Mouse (Mus musculus): ENCODE data around the gene Kcnc3. TPM values are rescaled to one million over a fixed set of nuclear protein-coding genes. Genes with fewer than 3 reads are reported as not detected.

Gene Kcnc3
- polyA plus RNA-seq, 1 experiment from 2014 or later, result 0.23 TPM

DNA sequence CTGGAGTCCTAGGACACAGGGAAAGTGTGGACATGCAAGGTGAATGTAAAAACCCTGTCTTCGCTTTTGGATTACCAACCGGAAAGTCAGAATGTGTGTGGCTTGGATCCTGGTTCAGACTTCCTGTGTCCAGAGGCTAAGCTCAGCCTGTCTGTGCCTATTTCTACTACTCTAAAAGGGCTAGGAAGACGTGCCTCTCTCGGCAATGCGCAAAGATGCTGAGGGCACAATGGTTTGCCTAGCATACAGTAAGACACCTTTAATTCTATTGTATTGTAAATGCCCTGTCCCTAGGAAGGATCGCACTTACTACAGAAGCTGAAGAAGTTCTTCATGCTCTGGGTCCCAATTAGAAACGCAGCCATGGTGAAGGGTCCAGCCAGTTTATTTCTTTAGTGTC lies 15.0 kb downstream of the Kcnc3 start:
- 36% methylated on average over 7 of the region's 7 CpGs for WGBS (ENCODE audit: insufficient replicate concordance)
- H3K27me3 ChIP-seq (ENCODE audit: control insufficient read depth, insufficient read depth, low read length), result peaks cover 78% of the 10 kb centered on the region
- no peaks in the 10 kb centered on the region for H3K4me1 ChIP-seq (ENCODE audit: control insufficient read depth, insufficient read depth, low read length)
- no peak overlapping the region for H3K9ac ChIP-seq (ENCODE audit: low read depth, low read length)
- H3K4me2 ChIP-seq, result no peak overlapping the region
- H3K27ac ChIP-seq (ENCODE audit: low read depth, low read length), result no peak overlapping the region
- no peak for ATAC-seq (replicated peaks; ENCODE audit: insufficient number of reproducible peaks, low FRiP score, low TSS enrichment)
- H3K36me3 ChIP-seq (ENCODE audit: control insufficient read depth, insufficient read depth, low read length), result no peaks in the 10 kb centered on the region
- no peak overlapping the region for H3K4me3 ChIP-seq (ENCODE audit: low read depth, low read length)
- no peaks in the 10 kb centered on the region for H3K9me3 ChIP-seq (replicated peaks; ENCODE audit: control insufficient read depth, low read length)

DNA sequence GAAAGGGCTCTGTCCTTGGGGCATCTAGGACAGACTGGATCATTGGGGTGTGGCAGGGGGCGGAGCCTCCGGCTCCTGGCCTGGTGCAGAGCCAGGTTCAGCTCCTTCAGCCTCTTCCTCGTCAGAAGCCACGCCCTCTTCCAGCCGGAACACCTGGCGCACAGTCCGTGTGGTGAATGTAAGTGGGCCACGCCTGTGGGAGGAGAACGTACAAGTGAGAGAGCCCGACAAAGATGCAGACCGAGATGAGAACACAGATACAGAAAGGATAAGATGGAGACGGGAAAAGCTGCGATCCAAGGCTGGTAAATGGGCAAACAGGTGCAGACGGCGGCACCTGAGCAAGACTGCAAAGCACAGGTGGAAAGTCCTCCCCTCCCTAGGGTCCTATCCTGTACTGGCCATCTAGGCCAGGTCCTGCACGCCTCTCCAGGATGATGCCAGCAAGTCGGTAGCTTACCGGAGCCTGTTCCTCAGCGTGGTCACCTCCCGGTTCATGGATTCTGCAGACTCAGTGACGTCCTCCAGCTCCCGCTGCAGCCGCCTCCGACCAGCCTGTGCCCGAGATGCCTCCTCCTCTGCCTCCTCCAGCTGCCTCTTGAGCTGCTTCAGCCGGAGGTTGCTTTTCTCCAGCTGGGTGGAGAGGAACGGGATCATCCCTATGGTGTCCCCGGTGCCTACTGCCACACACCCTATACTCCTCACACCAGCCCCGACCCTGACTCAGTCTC lies 15.9 kb downstream of the Kcnc3 start:
- 10% methylated on average over 29 of the region's 29 CpGs for WGBS (ENCODE audit: insufficient replicate concordance)
- H3K9ac ChIP-seq (ENCODE audit: low read depth, low read length), result no peak overlapping the region
- no peak overlapping the region for H3K4me2 ChIP-seq
- H3K4me3 ChIP-seq (ENCODE audit: low read depth, low read length), result no peak overlapping the region
- peaks cover 74% of the 10 kb centered on the region for H3K27me3 ChIP-seq (ENCODE audit: control insufficient read depth, insufficient read depth, low read length)
- H3K36me3 ChIP-seq (ENCODE audit: control insufficient read depth, insufficient read depth, low read length), result no peaks in the 10 kb centered on the region
- ATAC-seq (replicated peaks; ENCODE audit: insufficient number of reproducible peaks, low FRiP score, low TSS enrichment), result no peak
- H3K9me3 ChIP-seq (replicated peaks; ENCODE audit: control insufficient read depth, low read length), result no peaks in the 10 kb centered on the region
- H3K27ac ChIP-seq (ENCODE audit: low read depth, low read length), result no peak overlapping the region
- H3K4me1 ChIP-seq (ENCODE audit: control insufficient read depth, insufficient read depth, low read length), result no peaks in the 10 kb centered on the region

DNA sequence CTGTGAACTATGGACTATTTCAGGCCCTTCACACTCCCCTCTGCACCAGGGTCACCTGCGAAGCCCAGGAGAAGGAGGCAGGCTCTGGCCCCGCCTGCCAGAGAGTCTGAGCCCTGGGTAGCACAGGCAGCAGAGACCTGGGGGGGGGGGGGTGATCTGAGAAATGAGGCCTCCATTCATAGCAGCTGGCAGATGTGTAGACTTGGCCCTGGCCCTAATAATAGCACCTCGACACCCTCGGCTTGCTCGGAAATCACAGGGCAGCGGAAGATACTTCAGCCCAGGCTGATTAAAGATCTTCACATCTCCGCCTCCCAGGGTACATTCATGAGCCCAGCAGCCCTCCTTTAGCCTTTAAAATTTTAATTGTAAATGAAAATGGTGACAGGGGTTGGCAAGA lies 21.7 kb downstream of the Kcnc3 start:
- no peaks in the 10 kb centered on the region for H3K9me3 ChIP-seq (replicated peaks; ENCODE audit: control insufficient read depth, low read length)
- H3K4me1 ChIP-seq (ENCODE audit: control insufficient read depth, insufficient read depth, low read length), result no peaks in the 10 kb centered on the region
- 54% methylated on average over 7 of the region's 7 CpGs for WGBS (ENCODE audit: insufficient replicate concordance)
- no peak overlapping the region for H3K4me3 ChIP-seq (ENCODE audit: low read depth, low read length)
- ATAC-seq (replicated peaks; ENCODE audit: insufficient number of reproducible peaks, low FRiP score, low TSS enrichment), result no peak
- no peak overlapping the region for H3K9ac ChIP-seq (ENCODE audit: low read depth, low read length)
- no peak overlapping the region for H3K27ac ChIP-seq (ENCODE audit: low read depth, low read length)
- no peak overlapping the region for H3K4me2 ChIP-seq
- no peaks in the 10 kb centered on the region for H3K36me3 ChIP-seq (ENCODE audit: control insufficient read depth, insufficient read depth, low read length)
- H3K27me3 ChIP-seq (ENCODE audit: control insufficient read depth, insufficient read depth, low read length), result peaks cover 48% of the 10 kb centered on the region

DNA sequence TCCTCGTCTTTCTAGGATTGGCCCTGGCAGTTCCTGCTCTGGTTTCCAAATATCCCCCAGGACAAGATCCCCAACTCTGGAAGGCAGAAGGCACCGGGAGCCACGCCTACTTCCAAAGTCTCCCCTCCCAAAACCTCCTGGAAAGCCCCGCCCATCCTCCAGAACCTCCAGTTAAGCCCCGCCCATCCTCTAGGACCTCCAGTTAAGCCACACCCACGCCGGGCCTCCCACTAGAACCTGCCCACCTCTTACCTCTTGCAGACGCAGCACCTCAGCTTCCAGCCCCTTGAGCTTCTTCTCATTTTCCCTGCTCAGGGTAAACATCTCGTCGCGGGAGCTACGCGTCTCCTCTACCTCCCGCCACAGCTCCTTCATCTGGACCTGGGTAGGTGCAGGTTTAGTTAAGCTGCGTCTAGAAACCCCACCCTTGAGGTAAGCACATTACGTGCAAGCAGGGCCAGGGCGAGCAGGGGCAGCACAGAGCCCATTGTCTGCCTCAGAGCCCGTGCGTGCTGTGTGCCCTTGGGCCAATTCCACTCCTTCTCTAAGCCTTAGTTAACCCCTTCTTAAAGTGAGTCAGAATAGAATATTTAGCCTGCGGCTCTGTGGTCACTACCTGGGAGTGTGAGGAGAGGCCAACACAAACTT lies 23.7 kb downstream of the Kcnc3 start:
- WGBS (ENCODE audit: insufficient replicate concordance), result 5% methylated on average over 20 of the region's 20 CpGs
- no peaks in the 10 kb centered on the region for H3K36me3 ChIP-seq (ENCODE audit: control insufficient read depth, insufficient read depth, low read length)
- no peak for ATAC-seq (replicated peaks; ENCODE audit: insufficient number of reproducible peaks, low FRiP score, low TSS enrichment)
- H3K27me3 ChIP-seq (ENCODE audit: control insufficient read depth, insufficient read depth, low read length), result peaks cover 37% of the 10 kb centered on the region
- no peaks in the 10 kb centered on the region for H3K9me3 ChIP-seq (replicated peaks; ENCODE audit: control insufficient read depth, low read length)
- no peaks in the 10 kb centered on the region for H3K4me1 ChIP-seq (ENCODE audit: control insufficient read depth, insufficient read depth, low read length)
- no peak overlapping the region for H3K27ac ChIP-seq (ENCODE audit: low read depth, low read length)
- H3K4me2 ChIP-seq, result no peak overlapping the region
- H3K4me3 ChIP-seq (ENCODE audit: low read depth, low read length), result no peak overlapping the region
- H3K9ac ChIP-seq (ENCODE audit: low read depth, low read length), result no peak overlapping the region

- 20% methylated on average over 10 of the region's 10 CpGs for WGBS (ENCODE audit: insufficient replicate concordance)
- no peaks in the 10 kb centered on the region for H3K36me3 ChIP-seq (ENCODE audit: control insufficient read depth, insufficient read depth, low read length)
- H3K27ac ChIP-seq (ENCODE audit: low read depth, low read length), result no peak overlapping the region
- no peak for ATAC-seq (replicated peaks; ENCODE audit: insufficient number of reproducible peaks, low FRiP score, low TSS enrichment)
- H3K4me2 ChIP-seq, result no peak overlapping the region
- H3K27me3 ChIP-seq (ENCODE audit: control insufficient read depth, insufficient read depth, low read length), result peaks cover 37% of the 10 kb centered on the region
- no peaks in the 10 kb centered on the region for H3K4me1 ChIP-seq (ENCODE audit: control insufficient read depth, insufficient read depth, low read length)
- H3K9me3 ChIP-seq (replicated peaks; ENCODE audit: control insufficient read depth, low read length), result no peaks in the 10 kb centered on the region
- H3K9ac ChIP-seq (ENCODE audit: low read depth, low read length), result no peak overlapping the region
- H3K4me3 ChIP-seq (ENCODE audit: low read depth, low read length), result no peak overlapping the region
Observed at GRCm38 (mm10) chr7:44615309-44615708, 24.8 kb downstream of the Kcnc3 start.

DNA sequence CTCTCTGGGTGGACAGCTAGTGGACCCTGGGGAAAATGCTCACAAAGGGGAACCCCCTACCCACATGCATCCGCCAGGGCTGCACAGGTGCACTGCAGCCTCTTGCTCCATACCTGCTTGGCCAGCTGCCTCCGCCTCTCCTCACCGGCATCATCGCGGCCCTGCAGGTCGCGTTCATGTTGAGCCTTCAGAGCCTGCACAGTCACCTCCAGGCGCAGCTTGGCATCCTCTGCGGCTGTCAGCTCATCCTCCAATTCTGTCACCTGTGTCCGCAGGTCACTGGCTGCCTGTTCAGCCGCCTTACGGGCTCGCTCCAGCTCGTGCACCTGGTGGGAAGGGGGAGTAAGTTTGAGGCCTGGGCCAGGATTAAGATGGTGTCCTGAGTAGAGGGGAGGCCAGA lies 25.5 kb downstream of the Kcnc3 start:
- Histone ChIP-seq H3K4me2 (no peak overlapping the region), H3K4me3 (ENCODE audit: low read depth, low read length) (no peak overlapping the region), H3K36me3 (ENCODE audit: control insufficient read depth, insufficient read depth, low read length) (no peaks in the 10 kb centered on the region), H3K9ac (ENCODE audit: low read depth, low read length) (no peak overlapping the region), H3K4me1 (ENCODE audit: control insufficient read depth, insufficient read depth, low read length) (no peaks in the 10 kb centered on the region), H3K27me3 (ENCODE audit: control insufficient read depth, insufficient read depth, low read length) (peaks cover 35% of the 10 kb centered on the region), H3K27ac (ENCODE audit: low read depth, low read length) (no peak overlapping the region), H3K9me3 (replicated peaks; ENCODE audit: control insufficient read depth, low read length) (no peaks in the 10 kb centered on the region)
- no peak for ATAC-seq (replicated peaks; ENCODE audit: insufficient number of reproducible peaks, low FRiP score, low TSS enrichment)
- WGBS (ENCODE audit: insufficient replicate concordance), result 66% methylated on average over 14 of the region's 14 CpGs

DNA sequence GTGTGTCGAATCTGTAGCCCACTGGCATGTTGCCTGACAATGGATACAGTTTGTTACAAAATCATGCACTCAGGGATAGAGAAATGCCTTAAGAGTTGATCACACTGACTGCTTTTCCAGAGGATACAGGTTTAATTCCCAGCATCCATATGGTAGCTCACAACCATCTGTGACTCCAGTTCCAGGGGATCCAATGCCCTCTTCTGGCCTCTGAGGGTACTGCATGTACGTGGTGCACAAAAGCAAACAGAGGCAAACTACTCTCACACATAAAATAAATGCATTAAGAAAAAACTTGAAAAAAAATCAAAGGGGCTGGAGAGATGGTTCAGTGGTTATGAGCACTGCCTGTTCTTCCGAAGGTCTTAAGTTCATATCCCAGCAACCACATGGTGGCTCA lies 26.6 kb downstream of the Kcnc3 start:
- H3K27me3 ChIP-seq (ENCODE audit: control insufficient read depth, insufficient read depth, low read length), result peaks cover 31% of the 10 kb centered on the region
- no peak overlapping the region for H3K4me2 ChIP-seq
- no peak overlapping the region for H3K9ac ChIP-seq (ENCODE audit: low read depth, low read length)
- no peak overlapping the region for H3K27ac ChIP-seq (ENCODE audit: low read depth, low read length)
- H3K36me3 ChIP-seq (ENCODE audit: control insufficient read depth, insufficient read depth, low read length), result no peaks in the 10 kb centered on the region
- H3K4me1 ChIP-seq (ENCODE audit: control insufficient read depth, insufficient read depth, low read length), result no peaks in the 10 kb centered on the region
- no peak for ATAC-seq (replicated peaks; ENCODE audit: insufficient number of reproducible peaks, low FRiP score, low TSS enrichment)
- H3K4me3 ChIP-seq (ENCODE audit: low read depth, low read length), result no peak overlapping the region
- H3K9me3 ChIP-seq (replicated peaks; ENCODE audit: control insufficient read depth, low read length), result no peaks in the 10 kb centered on the region
- 63% methylated on average over 3 of the region's 3 CpGs for WGBS (ENCODE audit: insufficient replicate concordance)

GRCm38 (mm10) chr7:44623714-44624542 lies 33.5 kb downstream of the Kcnc3 start:
- Histone ChIP-seq H3K27ac (ENCODE audit: low read depth, low read length) (no peak overlapping the region), H3K9ac (ENCODE audit: low read depth, low read length) (no peak overlapping the region), H3K36me3 (ENCODE audit: control insufficient read depth, insufficient read depth, low read length) (no peaks in the 10 kb centered on the region), H3K4me2 (no peak overlapping the region), H3K27me3 (ENCODE audit: control insufficient read depth, insufficient read depth, low read length) (peaks cover 8% of the 10 kb centered on the region; the same call in 1 of the 2 replicates), H3K4me1 (ENCODE audit: control insufficient read depth, insufficient read depth, low read length) (no peaks in the 10 kb centered on the region), H3K9me3 (replicated peaks; ENCODE audit: control insufficient read depth, low read length) (no peaks in the 10 kb centered on the region), H3K4me3 (ENCODE audit: low read depth, low read length) (no peak overlapping the region)
- 45% methylated on average over 18 of the region's 18 CpGs for WGBS (ENCODE audit: insufficient replicate concordance)
- ATAC-seq (replicated peaks; ENCODE audit: insufficient number of reproducible peaks, low FRiP score, low TSS enrichment), result no peak
